Mouse (Mus musculus): Measurements from ENCODE around the gene Sh3rf3.
"Not testable (repeated sequence)": the region's sequence is repeated elsewhere in the genome, so short reads cannot be mapped to it uniquely, and the experiment has no call there.

Gene Sh3rf3

GRCm38 (mm10) chr10:58981674-58982329, 168.6 kb downstream of the Sh3rf3 start:
- no peak for DNase-seq (ENCODE audit: low read depth, low spot score)

GRCm38 (mm10) chr10:58982546-58983154, 169.5 kb downstream of the Sh3rf3 start:
- no peak for DNase-seq (ENCODE audit: low read depth, low spot score)

- no peak for DNase-seq (ENCODE audit: low read depth, low spot score)
Observed at GRCm38 (mm10) chr10:58991611-58992010, 178.5 kb downstream of the Sh3rf3 start.

DNA sequence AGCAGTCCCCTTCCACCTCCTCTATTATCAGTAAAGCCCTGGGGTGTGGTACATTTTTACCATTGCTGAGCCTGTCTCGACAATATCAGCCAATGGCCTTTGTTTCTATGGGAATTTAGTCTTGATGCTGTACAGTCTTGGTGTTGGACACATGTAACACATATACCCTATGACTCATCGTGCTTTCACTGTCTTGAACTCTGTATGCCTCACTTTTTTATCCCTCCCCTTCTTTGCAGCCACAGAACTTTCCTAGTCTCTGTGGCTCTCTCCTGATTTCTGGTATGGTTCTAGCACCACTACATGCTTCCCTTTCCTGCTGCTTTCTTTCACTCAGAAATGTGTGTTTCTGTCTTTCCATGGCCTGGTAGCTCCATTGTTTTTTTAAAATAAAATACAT, 181.6 kb downstream of the Sh3rf3 start:
- DNase-seq (ENCODE audit: low read depth, low spot score), result no peak

- DNase-seq (ENCODE audit: low read depth, low spot score), result no peak
Observed at GRCm38 (mm10) chr10:58995132-58995531, 182.0 kb downstream of the Sh3rf3 start.

- no peak for DNase-seq (ENCODE audit: low read depth, low spot score)
Observed at GRCm38 (mm10) chr10:59002361-59002760, 189.2 kb downstream of the Sh3rf3 start.

DNA sequence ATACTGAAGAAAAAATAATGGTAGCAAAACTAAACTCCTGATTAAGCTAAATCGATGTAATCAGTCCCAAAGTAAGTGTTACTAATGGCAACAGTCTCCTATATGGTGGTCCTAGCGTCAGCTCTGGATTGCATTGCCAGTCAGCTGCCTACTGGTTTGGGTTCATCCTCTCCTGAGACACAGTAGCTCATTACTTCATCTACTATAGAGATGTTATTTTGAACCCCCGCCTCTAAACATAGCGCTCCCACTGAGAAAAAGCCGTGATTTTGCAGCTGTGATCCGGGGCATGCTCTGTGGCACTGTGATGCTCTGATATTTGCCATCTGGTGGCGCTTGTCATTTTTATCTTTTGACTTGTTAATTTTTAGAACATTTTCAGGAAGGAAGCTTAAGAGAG, 198.3 kb downstream of the Sh3rf3 start:
- DNase-seq (ENCODE audit: low read depth, low spot score), result no peak

DNA sequence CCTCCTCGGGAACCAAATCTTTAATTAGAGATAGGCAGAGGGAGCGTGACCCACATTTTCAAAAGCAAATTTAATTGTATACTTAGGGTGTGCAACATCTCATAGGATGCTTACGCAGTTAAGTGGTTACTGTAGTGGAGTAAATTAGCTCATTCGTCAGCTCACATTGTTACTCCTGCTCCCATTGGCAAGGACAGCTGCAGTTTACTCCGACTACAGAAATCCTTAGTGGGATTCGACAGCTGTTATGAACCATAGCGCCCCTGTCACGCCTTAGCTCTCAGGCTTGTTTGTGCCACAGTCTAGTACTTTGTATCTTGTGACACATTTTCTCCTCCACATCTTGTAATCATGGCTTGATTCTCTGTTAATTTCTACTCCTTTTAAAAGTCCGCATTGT, 200.5 kb downstream of the Sh3rf3 start:
- DNase-seq (ENCODE audit: low read depth, low spot score), result no peak

DNA sequence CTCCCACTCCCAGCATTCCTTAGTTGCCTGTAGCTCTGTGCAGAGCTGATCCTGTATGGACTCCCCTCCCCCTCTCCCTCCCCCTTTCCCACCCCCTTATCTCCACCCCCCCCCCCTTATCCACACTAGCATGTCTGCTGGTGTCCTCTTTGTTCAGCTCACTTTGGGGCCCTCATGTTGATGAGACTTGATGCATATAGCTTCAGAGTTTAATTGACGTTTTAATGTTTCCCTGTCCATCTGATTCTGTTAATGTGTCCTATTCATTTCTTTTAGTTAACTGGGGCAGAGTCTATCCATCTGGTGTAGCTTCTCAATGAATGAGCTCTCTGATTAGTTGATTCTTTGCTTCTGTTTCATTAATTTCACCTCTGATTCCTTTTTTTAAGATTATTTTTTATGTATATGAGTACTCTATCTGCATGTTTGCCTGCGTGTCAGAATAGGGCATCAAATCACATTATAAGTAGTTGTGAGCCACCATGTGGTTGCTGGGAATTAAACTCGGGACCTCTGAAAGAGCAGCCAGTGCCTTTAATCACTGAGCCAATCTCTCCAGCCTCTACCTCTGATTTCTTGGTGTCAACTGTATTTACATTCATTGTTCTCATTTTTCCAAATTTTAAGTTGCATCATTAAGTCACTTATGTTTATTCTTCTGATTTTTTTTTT, 206.3 kb downstream of the Sh3rf3 start:
- no peak for DNase-seq (ENCODE audit: low read depth, low spot score)

DNA sequence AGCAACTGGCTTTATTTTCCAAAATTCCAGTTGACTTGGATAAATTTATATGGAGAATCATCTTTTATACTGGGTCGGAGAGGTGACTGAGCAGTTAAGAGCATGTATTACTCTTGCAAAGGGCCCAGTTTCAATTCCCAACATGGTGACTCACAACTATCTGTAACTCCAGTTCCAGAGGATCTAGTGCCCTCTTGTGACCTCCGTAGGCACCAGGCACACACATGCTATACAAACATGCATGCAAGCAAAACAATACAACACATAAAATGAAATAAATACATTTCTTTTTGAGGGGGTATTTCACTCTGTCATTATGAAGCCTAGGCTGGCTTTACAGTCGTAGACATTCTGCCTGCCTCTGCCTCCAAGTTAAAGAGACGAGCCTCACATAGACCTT, 237.3 kb downstream of the Sh3rf3 start:
- DNase-seq (ENCODE audit: low read depth, low spot score), result no peak

DNA sequence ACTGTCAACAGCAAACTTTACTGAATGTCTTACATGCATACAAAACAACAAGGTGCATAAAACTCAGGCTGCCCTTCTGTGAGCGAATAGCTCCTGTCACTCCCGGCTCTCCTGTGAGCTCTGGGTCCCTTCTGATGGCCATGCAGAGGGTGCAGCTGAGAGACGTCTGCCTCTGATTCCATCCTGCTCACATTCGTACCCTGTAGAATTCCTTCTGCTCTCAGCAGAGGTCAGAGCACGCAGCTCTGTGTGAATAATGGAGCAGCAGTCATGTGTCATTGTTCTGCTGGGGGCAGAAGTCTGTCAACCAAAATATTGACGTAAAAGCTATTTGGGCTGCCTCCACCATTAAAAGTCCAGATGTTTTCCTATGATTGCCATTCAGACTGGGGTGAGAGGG, 243.1 kb downstream of the Sh3rf3 start:
- no peak for DNase-seq (ENCODE audit: low read depth, low spot score)

DNA sequence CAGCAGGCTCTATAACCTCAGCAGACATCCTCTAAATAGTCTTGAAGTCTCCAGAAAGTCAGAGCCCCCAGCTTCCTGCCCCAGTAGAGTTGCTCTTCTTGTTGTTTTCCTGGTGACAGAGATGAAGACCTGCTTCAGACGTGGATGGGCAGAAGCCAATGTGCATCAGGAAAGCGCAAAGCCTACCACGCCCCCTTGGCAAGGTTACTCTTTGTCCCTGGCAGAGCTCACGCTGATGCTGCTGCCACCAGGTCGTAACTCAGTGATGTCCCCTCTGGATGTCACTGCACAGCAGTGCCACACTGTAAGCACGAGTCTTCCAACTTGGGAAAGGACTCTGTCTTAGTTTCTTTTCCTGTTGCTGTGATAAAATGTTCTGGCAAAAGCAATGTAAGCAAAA, 253.6 kb downstream of the Sh3rf3 start:
- no peak for DNase-seq (ENCODE audit: low read depth, low spot score)

DNA sequence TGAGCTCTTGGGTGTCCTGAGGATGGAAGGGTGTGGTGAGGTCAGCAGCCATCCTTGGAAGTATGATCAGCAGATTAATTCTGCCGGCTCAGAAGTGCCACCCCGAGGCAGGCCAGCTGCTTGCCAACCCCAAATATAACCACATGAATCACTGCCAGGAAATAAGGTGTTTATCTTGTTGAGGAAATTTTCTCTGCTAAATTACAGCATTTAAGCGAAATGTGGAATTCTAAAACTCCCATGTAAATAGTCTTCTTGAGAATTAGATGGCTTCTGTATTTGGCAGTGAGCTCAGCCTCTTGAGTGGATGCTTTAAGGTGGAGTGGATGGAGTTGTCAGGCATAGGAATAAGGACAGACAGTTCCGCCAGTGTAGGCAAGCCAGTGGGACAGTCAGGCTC, 259.7 kb downstream of the Sh3rf3 start:
- DNase-seq (ENCODE audit: low read depth, low spot score), result no peak

DNA sequence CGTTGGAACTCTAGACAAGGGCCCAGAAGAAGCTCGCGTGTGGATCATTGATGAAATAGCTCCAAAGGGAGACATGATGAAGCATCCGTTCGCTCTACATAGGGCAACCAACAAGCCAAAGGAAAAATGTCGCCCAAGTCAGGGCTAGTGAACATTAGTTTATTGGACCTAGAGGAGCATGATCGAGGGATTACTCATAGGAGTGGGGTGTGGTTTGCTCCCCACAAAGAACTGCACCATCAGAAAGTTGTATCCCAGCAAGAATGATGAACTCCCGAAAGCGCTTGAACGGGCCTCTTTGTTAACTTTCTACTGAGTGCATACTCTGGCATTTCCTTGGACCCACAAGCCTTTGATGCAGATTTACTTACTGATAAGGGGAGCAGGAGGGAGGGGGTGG, 263.5 kb downstream of the Sh3rf3 start:
- no peak for DNase-seq (ENCODE audit: low read depth, low spot score)

DNA sequence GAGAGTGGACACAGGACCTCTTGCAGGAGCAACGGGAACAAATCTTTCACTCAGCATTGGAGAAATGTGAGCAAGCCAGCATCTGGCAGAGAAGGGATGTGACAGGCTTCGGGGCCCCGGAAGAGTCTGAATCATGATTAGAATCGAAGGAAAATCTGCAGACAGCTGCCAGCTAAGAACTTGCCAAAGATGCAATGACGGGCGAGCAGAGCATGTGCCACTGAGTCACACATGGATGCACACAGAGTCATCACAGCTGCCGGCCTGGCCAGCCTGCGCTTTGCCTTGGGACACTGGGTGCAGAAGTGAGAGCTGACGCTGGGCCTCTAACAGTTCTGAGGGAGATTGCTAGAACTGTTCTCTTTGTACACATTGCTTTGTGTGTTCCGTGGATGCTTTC, 264.8 kb downstream of the Sh3rf3 start:
- no peak for DNase-seq (ENCODE audit: low read depth, low spot score)

- DNase-seq (ENCODE audit: low read depth, low spot score), result no peak
Observed at GRCm38 (mm10) chr10:59085604-59086003, 272.4 kb downstream of the Sh3rf3 start.

GRCm38 (mm10) chr10:59086578-59086977, 273.4 kb downstream of the Sh3rf3 start:
- DNase-seq (ENCODE audit: low read depth, low spot score), result no peak

DNA sequence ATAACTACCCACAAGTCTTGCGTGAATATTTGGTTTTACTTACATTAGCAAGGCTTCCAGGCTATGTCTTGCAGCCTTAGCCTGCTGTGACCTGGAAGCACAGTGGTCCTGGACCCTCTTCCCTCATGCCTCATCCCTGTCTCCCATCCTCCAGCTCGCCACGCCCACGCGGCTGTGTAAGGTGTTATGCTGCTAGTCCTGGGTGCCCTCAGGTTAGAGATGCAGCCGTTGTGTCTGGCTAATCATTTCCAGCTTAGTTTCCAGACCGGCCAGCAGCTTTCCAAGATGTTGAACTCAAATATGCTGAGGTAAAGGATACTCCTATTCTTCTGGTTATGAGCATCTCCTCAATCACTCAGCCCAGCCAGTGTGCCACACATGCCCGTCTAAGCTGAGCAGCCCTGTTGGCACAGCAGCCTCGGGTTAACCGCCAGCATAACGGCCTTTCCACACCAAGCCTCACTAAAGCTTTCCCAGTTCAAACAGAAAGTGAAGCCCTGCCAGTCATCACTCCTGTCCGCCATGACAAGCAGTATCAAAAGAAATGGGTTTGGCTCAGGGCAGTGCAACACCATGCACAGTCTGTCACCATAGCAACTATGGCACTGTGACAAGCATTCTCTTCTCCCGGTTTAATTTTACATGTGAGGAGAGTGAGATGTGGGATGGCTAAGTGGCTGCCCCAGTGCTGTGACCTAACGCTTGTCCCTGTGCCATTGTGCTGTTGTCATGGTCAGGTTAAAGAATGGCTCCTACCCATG, 276.9 kb downstream of the Sh3rf3 start:
- DNase-seq (ENCODE audit: low read depth, low spot score), result peak; percentile 19

DNA sequence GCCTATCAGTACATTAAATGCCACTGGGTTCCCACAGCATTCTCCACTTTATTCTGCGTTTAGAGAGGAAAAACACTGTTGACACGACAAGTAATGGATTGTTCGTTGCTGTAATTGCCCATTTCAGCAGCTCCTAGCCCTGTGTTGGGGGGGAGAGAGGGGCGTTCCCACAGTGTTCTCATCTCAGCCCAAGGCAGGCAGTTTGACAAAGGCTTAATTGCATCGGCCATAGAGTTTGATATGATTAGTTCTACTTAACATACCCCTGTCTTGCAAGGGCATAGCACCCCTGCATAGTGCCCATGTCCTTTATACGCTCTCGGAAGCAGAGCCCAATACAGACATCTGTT, 277.4 kb downstream of the Sh3rf3 start:
- DNase-seq (ENCODE audit: low read depth, low spot score), result no peak

DNA sequence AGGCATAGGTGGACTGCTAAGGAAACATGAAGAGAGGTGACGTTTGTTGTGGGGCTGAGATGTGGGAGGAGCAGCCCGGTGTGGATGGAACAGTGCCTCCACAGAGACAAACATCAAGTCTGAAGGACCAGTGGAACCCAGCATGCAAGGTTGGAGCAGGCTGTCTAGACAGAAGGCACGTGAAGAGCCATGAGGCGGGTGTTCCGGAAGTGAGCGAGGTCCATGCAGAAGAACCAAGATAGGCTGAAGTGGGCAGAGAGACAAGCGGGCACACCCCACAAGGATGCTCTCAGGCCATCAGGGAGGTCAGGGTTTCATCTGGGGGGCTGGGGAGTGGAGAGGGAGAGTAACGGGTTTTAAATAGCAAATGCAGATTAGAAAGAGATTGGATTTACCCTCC, 278.4 kb downstream of the Sh3rf3 start:
- DNase-seq (ENCODE audit: low read depth, low spot score), result no peak

- no peak for DNase-seq (ENCODE audit: low read depth, low spot score)
Observed at GRCm38 (mm10) chr10:59091988-59092387, 278.8 kb downstream of the Sh3rf3 start.

DNA sequence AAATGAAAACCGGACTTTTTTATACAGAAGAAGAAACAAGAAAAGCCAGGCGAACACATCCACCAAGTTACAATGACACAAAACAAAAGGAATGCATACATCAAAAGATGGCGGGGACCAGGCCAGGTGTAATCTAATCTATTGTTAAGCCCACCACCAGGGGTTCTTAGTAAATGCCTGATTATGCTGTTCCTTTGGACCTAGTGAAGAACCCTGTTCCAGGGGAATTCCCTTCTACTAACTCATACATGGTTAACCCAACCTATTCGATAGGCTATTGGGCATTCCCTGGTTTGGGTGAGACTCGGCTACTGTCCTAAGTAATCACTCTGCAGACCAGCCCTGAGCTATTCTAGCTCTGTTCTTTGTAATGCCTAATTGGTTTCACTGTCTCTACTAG, 289.9 kb downstream of the Sh3rf3 start:
- DNase-seq (ENCODE audit: low read depth, low spot score), result not testable (repeated sequence)

- no peak for DNase-seq (ENCODE audit: low read depth, low spot score)
Observed at GRCm38 (mm10) chr10:59104683-59105082, 291.5 kb downstream of the Sh3rf3 start.
